Mouse (Mus musculus) megakaryocyte, embryonic 14.5 days (primary cell): ENCODE data around the gene Wdr66.

Experiments
- FLI1 ChIP-seq: IDR thresholded peaks from 2 replicates; pipeline ENCODE4 v1.6.1; 2012; ENCODE audit warnings: low read length, inconsistent platforms, mixed read lengths
- GATA1 ChIP-seq: IDR thresholded peaks from 3 replicates; pipeline ENCODE4 v1.6.1; 2012; ENCODE audit warnings: mixed read lengths, low read length, inconsistent platforms, borderline replicate concordance

- TF ChIP-seq GATA1, result no peak
- TF ChIP-seq FLI1, result no peak
Observed at GRCm38 (mm10) chr5:123355918-123356317, 104.0 kb downstream of the Wdr66 start.
